Mouse (Mus musculus) left cerebral cortex, adult 2 months (tissue): ENCODE measurements at regions not wholly inside any gene's neighbourhood (a gene's known extent, or its start where the extent isn't known, plus 50 kb on each side); places are given as distances from the start of the nearest gene placed in this dataset.

Experiments
- DNase-seq, 2 experiments: peaks; one replicate each; pipeline ENCODE4 v3.0.0; 2021 to 2022; ENCODE audit warnings: low spot score in 2 of 2, mixed read lengths in 1 of 2; ENCODE audit errors: extremely low spot score in 1 of 2
- H3K27ac ChIP-seq: fragments of 200-600 bp; 2 replicates; pipeline ENCODE4 v1.8.1; 2022
- H3K4me3 ChIP-seq: fragments of 200-600 bp; 2 replicates; pipeline ENCODE4 v1.8.1; 2022
- CTCF ChIP-seq: fragments of 200-600 bp; IDR thresholded peaks from 2 replicates; pipeline ENCODE4 v1.8.1; 2022; ENCODE audit warnings: antibody characterized with exemption, mild to moderate bottlenecking, moderate library complexity
- intact Hi-C: fragments of 180-260 bp; cut with DNase I; formaldehyde crosslinking; loops from one replicate; pipeline ENCODE4 v1.15.1; 2025

GRCm38 (mm10) chr11:112865836-112866235 lies 83.8 kb downstream of the Sox9 start:
- H3K4me3 ChIP-seq = no peak overlapping the region
- no peak overlapping the region for H3K27ac ChIP-seq
- no peak for TF ChIP-seq CTCF
- no peak for DNase-seq
- intact Hi-C loops = no loop called here

- DNase-seq = no peak
- Histone ChIP-seq H3K4me3 (no peak overlapping the region), H3K27ac (no peak overlapping the region)
- no peak for TF ChIP-seq CTCF
- intact Hi-C loops = no loop called here
Observed at GRCm38 (mm10) chr11:112869571-112869970, 87.5 kb downstream of the Sox9 start.

- intact Hi-C loops = no loop called here
- no peak overlapping the region for H3K27ac ChIP-seq
- no peak overlapping the region for H3K4me3 ChIP-seq
- TF ChIP-seq CTCF = no peak
- no peak for DNase-seq
Observed at GRCm38 (mm10) chr11:112870201-112871035, 88.4 kb downstream of the Sox9 start.

- Histone ChIP-seq H3K27ac (no peak overlapping the region), H3K4me3 (no peak overlapping the region)
- no peak for TF ChIP-seq CTCF
- intact Hi-C loops = no loop called here
- DNase-seq = no peak
Observed at GRCm38 (mm10) chr11:112872677-112873367, 90.8 kb downstream of the Sox9 start.

GRCm38 (mm10) chr11:112874239-112874638 lies 92.2 kb downstream of the Sox9 start:
- intact Hi-C loops = no loop called here
- TF ChIP-seq CTCF = no peak
- no peak overlapping the region for H3K4me3 ChIP-seq
- H3K27ac ChIP-seq = no peak overlapping the region
- no peak for DNase-seq

GRCm38 (mm10) chr11:112876226-112876625 lies 94.2 kb downstream of the Sox9 start:
- TF ChIP-seq CTCF = no peak
- no peak for DNase-seq
- intact Hi-C loops = no loop called here

GRCm38 (mm10) chr11:112878436-112878835 lies 96.4 kb downstream of the Sox9 start:
- Histone ChIP-seq H3K4me3 (no peak overlapping the region), H3K27ac (no peak overlapping the region)
- DNase-seq = no peak
- no peak for TF ChIP-seq CTCF
- intact Hi-C loops = no loop called here

More at GRCm38 (mm10) chr11:112876226-112876625, 94.2 kb downstream of the Sox9 start:
- Histone ChIP-seq H3K27ac (no peak overlapping the region), H3K4me3 (no peak overlapping the region)

- no peak overlapping the region for H3K4me3 ChIP-seq
- no peak for TF ChIP-seq CTCF
- intact Hi-C loops = no loop called here
- H3K27ac ChIP-seq = no peak overlapping the region
- no peak for DNase-seq
Observed at GRCm38 (mm10) chr11:112880736-112881135, 98.7 kb downstream of the Sox9 start.

GRCm38 (mm10) chr11:112885336-112885940 lies 103.4 kb downstream of the Sox9 start:
- intact Hi-C loops = no loop called here
- no peak for DNase-seq
- TF ChIP-seq CTCF = no peak
- Histone ChIP-seq H3K27ac (no peak overlapping the region), H3K4me3 (no peak overlapping the region)

GRCm38 (mm10) chr11:112886139-112886538 lies 104.1 kb downstream of the Sox9 start:
- intact Hi-C loops = no loop called here
- Histone ChIP-seq H3K4me3 (no peak overlapping the region), H3K27ac (no peak overlapping the region)
- no peak for DNase-seq
- TF ChIP-seq CTCF = no peak

GRCm38 (mm10) chr11:112889760-112890159 lies 107.7 kb downstream of the Sox9 start:
- DNase-seq = no peak
- no peak overlapping the region for H3K4me3 ChIP-seq
- H3K27ac ChIP-seq = no peak overlapping the region
- no peak for TF ChIP-seq CTCF
- intact Hi-C loops = no loop called here

- Histone ChIP-seq H3K4me3 (no peak overlapping the region), H3K27ac (no peak overlapping the region)
- TF ChIP-seq CTCF = no peak
- intact Hi-C loops = no loop called here
- DNase-seq = no peak
Observed at GRCm38 (mm10) chr11:112897597-112897996, 115.6 kb downstream of the Sox9 start.
